Mouse (Mus musculus) CH12.LX (cell line): ENCODE measurements around the gene Ubqln1. TPM values are rescaled to one million over a fixed set of nuclear protein-coding genes. Genes with fewer than 3 reads are reported as not detected.
"Not testable (repeated sequence)": the region's sequence is repeated elsewhere in the genome, so short reads cannot be mapped to it uniquely, and the experiment has no call there.

Source experiments
- DNase-seq: peaks from one replicate; pipeline ENCODE4 v3.0.0-alpha.2; 2013; ENCODE audit errors: extremely low read depth
- H3K27ac ChIP-seq: 2 replicates; pipeline ENCODE4 v1.5.1; 2012; ENCODE audit warnings: low read depth, mild to moderate bottlenecking, control low read depth, moderate library complexity; ENCODE audit not compliant: insufficient read depth
- H3K27me3 ChIP-seq: replicated peaks from 2 replicates; pipeline ENCODE3; 2012; ENCODE audit warnings: inconsistent platforms
- H3K36me3 ChIP-seq, 2 experiments: replicated peaks in 1 of 2; 2 replicates each; pipeline versions ENCODE3 to v1.6.1; 2012; ENCODE audit warnings: inconsistent platforms in 1 of 2, low read length in 1 of 2, mild to moderate bottlenecking in 1 of 2, mixed read lengths in 1 of 2, moderate library complexity in 1 of 2; ENCODE audit not compliant: control insufficient read depth in 1 of 2, insufficient read depth in 1 of 2
- H3K4me1 ChIP-seq, 2 experiments: 2 replicates each; pipeline ENCODE4 v1.6.1; 2012; ENCODE audit warnings: inconsistent platforms in 1 of 2, moderate library complexity in 1 of 2; ENCODE audit not compliant: insufficient read depth in 2 of 2, control insufficient read depth in 1 of 2
- H3K4me2 ChIP-seq: 2 replicates; pipeline ENCODE4 v1.6.1; 2012; ENCODE audit warnings: low read depth, mild to moderate bottlenecking, control low read depth; ENCODE audit not compliant: poor library complexity, insufficient read depth, severe bottlenecking
- H3K4me3 ChIP-seq, 3 experiments: fragments of 150-350 bp in 1 of 3; sonication (generic) in 1 of 3; replicated peaks in 1 of 3; 2 replicates each; pipeline versions ENCODE3 to v1.5.1; 2011 to 2012; ENCODE audit warnings: low read depth in 2 of 3, low read length in 2 of 3, mild to moderate bottlenecking in 2 of 3, moderate library complexity in 2 of 3, control low read depth in 1 of 3, improper control_type of control experiment in 1 of 3, inconsistent platforms in 1 of 3, mixed read lengths in 1 of 3; ENCODE audit not compliant: poor library complexity in 1 of 3
- H3K79me2 ChIP-seq: replicated peaks from 2 replicates; pipeline ENCODE4 v1.6.1; 2012; ENCODE audit warnings: mild to moderate bottlenecking, moderate library complexity; ENCODE audit not compliant: control insufficient read depth, poor library complexity, insufficient read depth, severe bottlenecking; ENCODE audit errors: extremely low read depth
- H3K9ac ChIP-seq: 2 replicates; pipeline ENCODE4 v1.6.1; 2012; ENCODE audit warnings: low read depth, mild to moderate bottlenecking, control low read depth, moderate library complexity; ENCODE audit not compliant: insufficient read depth
- H3K9me3 ChIP-seq: replicated peaks from 2 replicates; pipeline ENCODE3; 2012; ENCODE audit warnings: low read length, inconsistent platforms, mixed read lengths
- BHLHE40 ChIP-seq: IDR thresholded peaks from 2 replicates; pipeline ENCODE4 v1.6.1; 2011; ENCODE audit warnings: mild to moderate bottlenecking, low read depth, low read length, improper control_type of control experiment
- CHD1 ChIP-seq: IDR thresholded peaks from 2 replicates; pipeline ENCODE4 v1.6.1; 2012; ENCODE audit warnings: low read depth, low read length, improper control_type of control experiment, inconsistent platforms
- CHD2 ChIP-seq: IDR thresholded peaks from 2 replicates; pipeline ENCODE4 v1.6.1; 2011; ENCODE audit warnings: low read length, improper control_type of control experiment
- CTCF ChIP-seq, 2 experiments: IDR thresholded peaks in 1 of 2; conservative IDR thresholded peaks in 1 of 2; 2 replicates each; pipeline ENCODE4 v1.5.1; 2011 to 2012; ENCODE audit warnings: low read depth in 2 of 2, low read length in 2 of 2, improper control_type of control experiment in 1 of 2, inconsistent platforms in 1 of 2, mild to moderate bottlenecking in 1 of 2, moderate library complexity in 1 of 2
- E2F4 ChIP-seq: IDR thresholded peaks from 2 replicates; pipeline ENCODE4 v1.6.1; 2011; ENCODE audit warnings: low read depth, low read length, improper control_type of control experiment; ENCODE audit not compliant: insufficient replicate concordance
- EP300 ChIP-seq: IDR thresholded peaks from 2 replicates; pipeline ENCODE4 v1.6.1; 2011; ENCODE audit warnings: low read length, improper control_type of control experiment
- ETS1 ChIP-seq: conservative IDR thresholded peaks from 2 replicates; pipeline ENCODE4 v1.6.1; 2012; ENCODE audit warnings: low read depth, mild to moderate bottlenecking, inconsistent platforms, low read length, improper control_type of control experiment, moderate library complexity
- GABPA ChIP-seq: IDR thresholded peaks from 2 replicates; pipeline ENCODE4 v1.6.1; 2012; ENCODE audit warnings: low read depth, low read length, improper control_type of control experiment, inconsistent platforms; ENCODE audit not compliant: insufficient replicate concordance
- HCFC1 ChIP-seq: IDR thresholded peaks from 2 replicates; pipeline ENCODE4 v1.6.1; 2012; ENCODE audit warnings: low read depth, mild to moderate bottlenecking, inconsistent platforms, low read length, improper control_type of control experiment
- JUN ChIP-seq: IDR thresholded peaks from 2 replicates; pipeline ENCODE4 v1.6.1; 2011; ENCODE audit warnings: low read depth, mild to moderate bottlenecking, low read length, improper control_type of control experiment, moderate library complexity; ENCODE audit not compliant: insufficient read depth
- JUND ChIP-seq: conservative IDR thresholded peaks from 2 replicates; pipeline ENCODE4 v1.6.1; 2011; ENCODE audit warnings: low read depth, low read length, improper control_type of control experiment
- KAT2A ChIP-seq: IDR thresholded peaks from 2 replicates; pipeline ENCODE4 v1.6.1; 2012; ENCODE audit warnings: low read length, improper control_type of control experiment, inconsistent platforms; ENCODE audit not compliant: insufficient replicate concordance
- MAFK ChIP-seq: IDR thresholded peaks from 2 replicates; pipeline ENCODE4 v1.6.1; 2011; ENCODE audit warnings: low read length, improper control_type of control experiment; ENCODE audit not compliant: insufficient replicate concordance
- MXI1 ChIP-seq: IDR thresholded peaks from 2 replicates; pipeline ENCODE4 v1.6.1; 2011; ENCODE audit warnings: mild to moderate bottlenecking, low read depth, low read length, improper control_type of control experiment
- NRF1 ChIP-seq: IDR thresholded peaks from 2 replicates; pipeline ENCODE4 v1.6.1; 2014; ENCODE audit warnings: low read depth, mild to moderate bottlenecking, inconsistent platforms, low read length, improper control_type of control experiment, moderate library complexity
- POLR2A ChIP-seq: IDR thresholded peaks from 2 replicates; pipeline ENCODE4 v1.6.1; 2011; ENCODE audit warnings: low read depth, mild to moderate bottlenecking, improper control_type of control experiment, low read length
- RAD21 ChIP-seq: IDR thresholded peaks from 2 replicates; pipeline ENCODE4 v1.6.1; 2011; ENCODE audit warnings: low read depth, mild to moderate bottlenecking, low read length, improper control_type of control experiment, moderate library complexity
- RCOR1 ChIP-seq: conservative IDR thresholded peaks from 2 replicates; pipeline ENCODE4 v1.6.1; 2012; ENCODE audit warnings: low read depth, mild to moderate bottlenecking, inconsistent platforms, low read length, improper control_type of control experiment
- SIN3A ChIP-seq: IDR thresholded peaks from 2 replicates; pipeline ENCODE4 v1.6.1; 2012; ENCODE audit warnings: low read length, improper control_type of control experiment, inconsistent platforms
- SMC3 ChIP-seq: IDR thresholded peaks from 2 replicates; pipeline ENCODE4 v1.6.1; 2011; ENCODE audit warnings: low read depth, low read length, improper control_type of control experiment
- TBP ChIP-seq: conservative IDR thresholded peaks from 2 replicates; pipeline ENCODE4 v1.6.1; 2011; ENCODE audit warnings: low read depth, low read length, improper control_type of control experiment
- UBTF ChIP-seq: IDR thresholded peaks from 2 replicates; pipeline ENCODE4 v1.6.1; 2012; ENCODE audit warnings: low read depth, mild to moderate bottlenecking, inconsistent platforms, low read length, improper control_type of control experiment, moderate library complexity
- USF2 ChIP-seq: conservative IDR thresholded peaks from 2 replicates; pipeline ENCODE4 v1.6.1; 2011; ENCODE audit warnings: low read depth, low read length, improper control_type of control experiment
- ZC3H11A ChIP-seq: IDR thresholded peaks from 2 replicates; pipeline ENCODE4 v1.6.1; 2012; ENCODE audit warnings: low read depth, mild to moderate bottlenecking, inconsistent platforms, low read length, improper control_type of control experiment
- ZKSCAN1 ChIP-seq: IDR thresholded peaks from 2 replicates; pipeline ENCODE4 v1.6.1; 2012; ENCODE audit warnings: low read depth, inconsistent platforms, low read length, improper control_type of control experiment, borderline replicate concordance
- ZMIZ1 ChIP-seq: IDR thresholded peaks from 2 replicates; pipeline ENCODE4 v1.6.1; 2012; ENCODE audit warnings: low read depth, mild to moderate bottlenecking, inconsistent platforms, low read length, improper control_type of control experiment
- ZNF384 ChIP-seq: IDR thresholded peaks from 2 replicates; pipeline ENCODE4 v1.6.1; 2012; ENCODE audit warnings: low read depth, low read length, improper control_type of control experiment, inconsistent platforms
- dilution Hi-C: fragments of 300-500 bp; cut with MboI; formaldehyde crosslinking; loops from 2 replicates; pipeline ENCODE4 v1.14.3; 2020; ENCODE audit warnings: low sequenced_read_pairs; ENCODE audit not compliant: extremely low pct_unique_long_range_greater_than_20kb, extremely low pct_ligation_motif_present
- in situ Hi-C: fragments of 300-500 bp; cut with MboI; formaldehyde crosslinking; loops from 3 replicates; pipeline ENCODE4 v1.14.3; 2019; ENCODE audit warnings: low sequenced_read_pairs, low pct_ligation_motif_present, low pct_unique_long_range_greater_than_20kb, mixed read lengths
- polyA plus RNA-seq: library from polyadenylated mRNA; unstranded; fragments of >175 nt; gene quantifications from 2 replicates; pipeline ENCODE4 v1.2.1, GENCODE M21; 2012; ENCODE audit warnings: low read depth; ENCODE audit not compliant: insufficient read length
- total RNA-seq, 2 experiments: library from RNA; depleted of rRNA; stranded (reverse); fragments of 300-350 nt in 1 of 2; fragments of >200 nt in 1 of 2; gene quantifications; 2 replicates each; pipeline ENCODE4 v1.2.3; 2012 to 2014

Ubqln1 gene
- total and polyA plus RNA-seq, 3 experiments: 58.5 to 166 (median 130) TPM

- H3K9me3 ChIP-seq: no peaks in the 10 kb centered on the region
- no peak overlapping the region for H3K4me3 ChIP-seq
- no peak overlapping the region for H3K9ac ChIP-seq
- in situ Hi-C loops (no loop called here), dilution Hi-C loops (no loop called here)
- no peaks in the 10 kb centered on the region for H3K79me2 ChIP-seq
- H3K36me3 ChIP-seq: no peaks in the 10 kb centered on the region
- peak overlapping the region; percentile 80 for H3K4me2 ChIP-seq
- DNase-seq: no peak
- H3K4me1 ChIP-seq: no peaks in the 10 kb centered on the region; a peak in 1 of 4 replicates
- H3K27ac ChIP-seq: no peak overlapping the region
- TF ChIP-seq CHD1: no peak
- TF ChIP-seq RCOR1: no peak
- TF ChIP-seq USF2: no peak
- no peak for TF ChIP-seq E2F4
- TF ChIP-seq NRF1: no peak
- TF ChIP-seq MAFK: no peak
- no peak for TF ChIP-seq KAT2A
- no peak for TF ChIP-seq ZMIZ1
- TF ChIP-seq GABPA: no peak
- no peak for TF ChIP-seq RAD21
- TF ChIP-seq MXI1: no peak
- no peak for TF ChIP-seq EP300
- TF ChIP-seq ZKSCAN1: no peak
- no peak for TF ChIP-seq ETS1
- TF ChIP-seq ZNF384: no peak
- no peak for TF ChIP-seq CHD2
- TF ChIP-seq JUND: no peak
- no peak for TF ChIP-seq HCFC1
- TF ChIP-seq BHLHE40: no peak
- peaks cover 8% of the 10 kb centered on the region for H3K27me3 ChIP-seq
These were observed 67.1 kb downstream of the Ubqln1 start for GRCm38 (mm10) chr13:58148256-58148831.

DNA sequence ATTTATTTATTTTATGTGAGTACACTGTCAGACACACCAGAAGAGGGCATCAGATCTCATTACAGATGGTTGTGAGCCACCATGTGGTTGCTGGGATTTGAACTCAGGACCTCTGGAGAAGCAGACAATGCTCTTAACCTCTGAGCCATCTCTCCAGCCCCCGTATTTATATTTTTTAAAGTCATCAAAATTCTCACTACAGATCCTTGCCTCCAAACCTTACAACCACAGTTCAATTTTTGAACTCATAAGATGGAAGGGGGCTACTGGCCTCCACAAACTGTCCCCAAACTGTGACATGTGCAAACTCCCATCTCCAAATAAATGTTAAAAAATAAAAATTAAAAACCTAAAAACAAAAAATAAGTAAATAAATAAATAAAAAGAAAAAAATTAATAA is 67.7 kb downstream of the Ubqln1 start:
- in situ Hi-C loops: no loop called here
- no peaks in the 10 kb centered on the region for H3K9me3 ChIP-seq
- H3K4me3 ChIP-seq: no peak overlapping the region
- no peaks in the 10 kb centered on the region for H3K79me2 ChIP-seq
- no peak overlapping the region for H3K4me2 ChIP-seq
- no peaks in the 10 kb centered on the region for H3K36me3 ChIP-seq
- no peak overlapping the region for H3K27ac ChIP-seq
- peaks cover 8% of the 10 kb centered on the region for H3K27me3 ChIP-seq
- no peak overlapping the region for H3K9ac ChIP-seq
- dilution Hi-C loops: no loop called here
- DNase-seq: no peak
- TF ChIP-seq SMC3 (no peak), JUN (no peak), BHLHE40 (no peak), UBTF (no peak), TBP (no peak), ZC3H11A (no peak), CTCF (conservative IDR thresholded peaks at IDR 0.05 in 1 of 2, IDR thresholded peaks at IDR 0.05 in 1 of 2; ENCODE audit: low read depth in 2 of 2, low read length in 2 of 2) (no peak), NRF1 (no peak), KAT2A (no peak), USF2 (no peak), POLR2A (no peak), CHD2 (no peak), MXI1 (no peak), SIN3A (no peak), EP300 (no peak), GABPA (no peak)
- H3K4me1 ChIP-seq: no peaks in the 10 kb centered on the region; a peak in 1 of 4 replicates

GRCm38 (mm10) chr13:58146603-58147002 is 68.8 kb downstream of the Ubqln1 start:
- in situ Hi-C loops, DNase-seq, H3K79me2 ChIP-seq: not testable (repeated sequence)

More at GRCm38 (mm10) chr13:58146603-58147002, 68.8 kb downstream of the Ubqln1 start:
- H3K4me1 ChIP-seq, dilution Hi-C loops, H3K4me3 ChIP-seq, H3K27me3 ChIP-seq, H3K9ac ChIP-seq, H3K36me3 ChIP-seq, H3K4me2 ChIP-seq, H3K9me3 ChIP-seq, H3K27ac ChIP-seq: not testable (repeated sequence)
